Mouse (Mus musculus) mesoderm, embryonic 11.5 days (tissue): ENCODE measurements around the gene Gsx1.

Experiments used
- DNase-seq: peaks from one replicate; pipeline ENCODE4 v3.0.0-alpha.2; 2012; ENCODE audit warnings: low read depth, low spot score

Gsx1 gene

GRCm38 (mm10) chr5:147188571-147188975 lies at the start of gene Gsx1:
Gene Gsx1 (plus strand): TSS chr5:147188696.
- peak; percentile 84 for DNase-seq

GRCm38 (mm10) chr5:147147340-147147739 lies 41.2 kb upstream of the Gsx1 start:
- DNase-seq: no peak

GRCm38 (mm10) chr5:147154806-147155371 lies 33.6 kb upstream of the Gsx1 start:
- DNase-seq: peak; percentile 56

GRCm38 (mm10) chr5:147155449-147156133 lies 32.9 kb upstream of the Gsx1 start:
- peak; percentile 77 for DNase-seq

- DNase-seq: no peak
Observed at GRCm38 (mm10) chr5:147156376-147156775, 32.1 kb upstream of the Gsx1 start.

GRCm38 (mm10) chr5:147157441-147157840 lies 31.1 kb upstream of the Gsx1 start:
- DNase-seq: no peak

GRCm38 (mm10) chr5:147159320-147159719 lies 29.2 kb upstream of the Gsx1 start:
- DNase-seq: no peak

GRCm38 (mm10) chr5:147159792-147160191 lies 28.7 kb upstream of the Gsx1 start:
- no peak for DNase-seq

GRCm38 (mm10) chr5:147165060-147165459 lies 23.4 kb upstream of the Gsx1 start:
- no peak for DNase-seq

- DNase-seq: no peak
Observed at GRCm38 (mm10) chr5:147170088-147170487, 18.4 kb upstream of the Gsx1 start.

GRCm38 (mm10) chr5:147174046-147174445 lies 14.4 kb upstream of the Gsx1 start:
- no peak for DNase-seq

- no peak for DNase-seq
Observed at GRCm38 (mm10) chr5:147185174-147185915, 3.2 kb upstream of the Gsx1 start.

GRCm38 (mm10) chr5:147186001-147186431 lies 2.5 kb upstream of the Gsx1 start:
- DNase-seq: peak; percentile 45

GRCm38 (mm10) chr5:147186781-147187551 lies 1.5 kb upstream of the Gsx1 start:
- no peak for DNase-seq

GRCm38 (mm10) chr5:147187552-147188170 lies 835 bp upstream of the Gsx1 start:
- no peak for DNase-seq

- DNase-seq: no peak
Observed at GRCm38 (mm10) chr5:147189156-147189555, 660 bp downstream of the Gsx1 start.

- no peak for DNase-seq
Observed at GRCm38 (mm10) chr5:147189836-147190602, 1.5 kb downstream of the Gsx1 start.

- no peak for DNase-seq
Observed at GRCm38 (mm10) chr5:147190885-147191284, 2.4 kb downstream of the Gsx1 start.

GRCm38 (mm10) chr5:147191801-147192575 lies 3.5 kb downstream of the Gsx1 start:
- no peak for DNase-seq

GRCm38 (mm10) chr5:147192576-147192960 lies 4.1 kb downstream of the Gsx1 start:
- no peak for DNase-seq
